Mouse (Mus musculus) forebrain, embryonic 14.5 days (tissue): ENCODE measurements around the gene Cfap77. TPM values are rescaled to one million over a fixed set of nuclear protein-coding genes. Genes with fewer than 3 reads are reported as not detected.
"Not testable (repeated sequence)": the region's sequence is repeated elsewhere in the genome, so short reads cannot be mapped to it uniquely, and the experiment has no call there.

Experiments
- ATAC-seq: fragments of 200-750 bp; cut with Nextera tagmentation; 2 replicates; pipeline ENCODE4 v1.8.0; 2017; ENCODE audit warnings: mild to moderate bottlenecking, moderate library complexity
- DNase-seq: peaks from one replicate; pipeline ENCODE4 v3.0.0-alpha.2; 2015; ENCODE audit warnings: low spot score
- H3K27ac ChIP-seq: fragments of 300-500 bp; sonication (generic); 2 replicates; pipeline ENCODE4 v1.5.1; 2014; ENCODE audit warnings: low read depth, mild to moderate bottlenecking, control low read depth, low read length, moderate library complexity
- H3K27me3 ChIP-seq: fragments of 300-500 bp; sonication (generic); replicated peaks from 2 replicates; pipeline ENCODE4 v1.6.1; 2014; ENCODE audit warnings: low read length, control low read depth, mixed read lengths; ENCODE audit not compliant: control insufficient read depth, insufficient read depth
- H3K36me3 ChIP-seq: fragments of 300-500 bp; sonication (generic); 2 replicates; pipeline ENCODE4 v1.6.1; 2014; ENCODE audit warnings: low read length, control low read depth; ENCODE audit not compliant: control insufficient read depth, insufficient read depth
- H3K4me1 ChIP-seq: fragments of 300-500 bp; sonication (generic); 2 replicates; pipeline ENCODE4 v1.6.1; 2014; ENCODE audit warnings: antibody characterized with exemption, low read length, control low read depth; ENCODE audit not compliant: control insufficient read depth, insufficient read depth
- H3K4me2 ChIP-seq: fragments of 300-500 bp; sonication (generic); 2 replicates; pipeline ENCODE4 v1.6.1; 2014; ENCODE audit warnings: mild to moderate bottlenecking, control low read depth, low read length
- H3K4me3 ChIP-seq: fragments of 300-500 bp; sonication (generic); 2 replicates; pipeline ENCODE4 v1.5.1; 2014; ENCODE audit warnings: low read depth, low read length, control low read depth
- H3K9ac ChIP-seq: fragments of 300-500 bp; sonication (generic); 2 replicates; pipeline ENCODE4 v1.6.1; 2014; ENCODE audit warnings: mild to moderate bottlenecking, low read length, control low read depth, moderate library complexity
- H3K9me3 ChIP-seq: fragments of 300-500 bp; sonication (generic); replicated peaks from 2 replicates; pipeline ENCODE4 v1.6.1; 2016; ENCODE audit warnings: low read length, control low read depth, mixed read lengths; ENCODE audit not compliant: control insufficient read depth
- WGBS: fragments of 180-500 bp; shearing (Covaris S2); extraction: QIAGEN DNeasy Blood & Tissue Kit; methylation state at CpG from one replicate; pipeline ENCODE4 v1.1.7; 2014; 5-methylcytosine and 5-hydroxymethylcytosine counted together
- polyA plus RNA-seq: library from polyadenylated mRNA; unstranded; fragments of >200 nt; fragmentation: Nextera tagmentation; extraction: Ambion mirVana; gene quantifications from 2 replicates; pipeline ENCODE4 v1.2.1, GENCODE M21; 2014

Cfap77 gene
- polyA plus RNA-seq, 1 experiment from 2014 or later: 0.11 TPM

GRCm38 (mm10) chr2:29089276-29089675 is 34.4 kb upstream of the Cfap77 start:
- ATAC-seq, H3K27ac ChIP-seq, DNase-seq, H3K9ac ChIP-seq, H3K9me3 ChIP-seq, H3K27me3 ChIP-seq, H3K4me3 ChIP-seq, H3K4me1 ChIP-seq, H3K4me2 ChIP-seq: not testable (repeated sequence)
- peaks cover 28% of the 10 kb centered on the region for H3K36me3 ChIP-seq
- 88% methylated on average over 6 of the region's 6 CpGs for WGBS

GRCm38 (mm10) chr2:29086026-29086425 is 31.2 kb upstream of the Cfap77 start:
- H3K27me3 ChIP-seq: no peaks in the 10 kb centered on the region
- H3K4me2 ChIP-seq: no peak overlapping the region
- H3K9me3 ChIP-seq: no peaks in the 10 kb centered on the region
- no peak overlapping the region for H3K27ac ChIP-seq
- H3K9ac ChIP-seq: no peak overlapping the region
- 98% methylated on average over 7 of the region's 7 CpGs for WGBS
- no peak overlapping the region for H3K4me3 ChIP-seq
- H3K36me3 ChIP-seq: peaks cover 58% of the 10 kb centered on the region
- H3K4me1 ChIP-seq: no peaks in the 10 kb centered on the region
- DNase-seq (no peak), ATAC-seq (no peak)

- ATAC-seq: no peak
- no peaks in the 10 kb centered on the region for H3K27me3 ChIP-seq
- no peak overlapping the region for H3K27ac ChIP-seq
- peaks cover 85% of the 10 kb centered on the region for H3K36me3 ChIP-seq
- no peaks in the 10 kb centered on the region for H3K9me3 ChIP-seq
- no peak overlapping the region for H3K4me2 ChIP-seq
- H3K4me3 ChIP-seq: no peak overlapping the region
- WGBS: 82% methylated on average over 3 of the region's 3 CpGs
- no peak for DNase-seq
- no peak overlapping the region for H3K9ac ChIP-seq
- H3K4me1 ChIP-seq: no peaks in the 10 kb centered on the region
Measured at GRCm38 (mm10) chr2:29081965-29082364, 27.1 kb upstream of the Cfap77 start.

- WGBS: 78% methylated on average over 2 of the region's 2 CpGs
- no peak for ATAC-seq
- no peak overlapping the region for H3K9ac ChIP-seq
- H3K4me1 ChIP-seq: no peaks in the 10 kb centered on the region
- H3K36me3 ChIP-seq: peaks cover 86% of the 10 kb centered on the region
- H3K9me3 ChIP-seq: no peaks in the 10 kb centered on the region
- DNase-seq: no peak
- H3K27ac ChIP-seq: no peak overlapping the region
- H3K4me3 ChIP-seq: no peak overlapping the region
- H3K27me3 ChIP-seq: no peaks in the 10 kb centered on the region
- no peak overlapping the region for H3K4me2 ChIP-seq
Measured at GRCm38 (mm10) chr2:29076226-29076625, 21.4 kb upstream of the Cfap77 start.

DNA sequence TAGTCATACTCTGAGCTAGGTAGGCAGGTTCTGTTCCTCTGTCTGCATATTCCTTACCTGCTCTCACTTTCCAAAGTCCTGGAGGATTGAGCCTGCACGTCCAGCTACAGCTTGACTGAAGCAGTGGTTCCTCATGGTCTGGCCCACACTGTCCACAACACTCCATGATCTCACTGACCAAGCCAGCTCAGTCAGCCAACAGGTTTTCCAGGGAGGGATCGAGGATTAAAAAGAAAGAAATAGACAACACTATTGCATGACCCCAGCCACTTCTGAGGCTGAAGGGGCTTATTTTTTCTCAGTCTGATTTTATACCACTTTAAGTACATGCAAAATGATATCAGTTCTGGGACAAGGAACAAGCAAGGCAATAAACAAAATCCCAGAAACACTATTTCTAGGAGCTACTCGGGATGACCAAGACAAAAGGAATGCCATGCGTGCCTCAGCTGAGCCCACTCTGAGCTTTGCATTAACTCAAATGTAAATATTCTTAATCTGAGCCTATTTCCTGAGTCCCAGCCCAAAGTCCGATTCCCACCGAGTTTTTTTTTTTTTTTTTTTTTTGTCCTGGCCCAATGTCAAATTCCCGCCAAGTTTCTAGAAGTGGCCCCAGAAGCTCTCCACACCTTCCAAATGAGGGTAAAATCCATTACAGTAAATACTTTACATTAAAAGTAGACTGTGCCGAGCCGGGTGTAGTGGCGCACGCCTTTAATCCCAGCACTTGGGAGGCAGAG is 20.6 kb upstream of the Cfap77 start:
- Histone ChIP-seq H3K36me3 (peaks cover 86% of the 10 kb centered on the region), H3K4me2 (no peak overlapping the region), H3K27me3 (no peaks in the 10 kb centered on the region), H3K27ac (no peak overlapping the region), H3K4me3 (no peak overlapping the region), H3K9me3 (no peaks in the 10 kb centered on the region), H3K4me1 (no peaks in the 10 kb centered on the region), H3K9ac (no peak overlapping the region)
- ATAC-seq (no peak), DNase-seq (no peak)
- WGBS: 94% methylated on average over 11 of the region's 11 CpGs

- WGBS: 93% methylated on average over 7 of the region's 7 CpGs
- no peak overlapping the region for H3K4me2 ChIP-seq
- H3K36me3 ChIP-seq: peaks cover 86% of the 10 kb centered on the region
- DNase-seq (no peak), ATAC-seq (no peak)
- no peaks in the 10 kb centered on the region for H3K4me1 ChIP-seq
- H3K27ac ChIP-seq: no peak overlapping the region
- H3K27me3 ChIP-seq: no peaks in the 10 kb centered on the region
- H3K4me3 ChIP-seq: no peak overlapping the region
- no peak overlapping the region for H3K9ac ChIP-seq
- no peaks in the 10 kb centered on the region for H3K9me3 ChIP-seq
Measured at GRCm38 (mm10) chr2:29074676-29075075, 19.8 kb upstream of the Cfap77 start.

DNA sequence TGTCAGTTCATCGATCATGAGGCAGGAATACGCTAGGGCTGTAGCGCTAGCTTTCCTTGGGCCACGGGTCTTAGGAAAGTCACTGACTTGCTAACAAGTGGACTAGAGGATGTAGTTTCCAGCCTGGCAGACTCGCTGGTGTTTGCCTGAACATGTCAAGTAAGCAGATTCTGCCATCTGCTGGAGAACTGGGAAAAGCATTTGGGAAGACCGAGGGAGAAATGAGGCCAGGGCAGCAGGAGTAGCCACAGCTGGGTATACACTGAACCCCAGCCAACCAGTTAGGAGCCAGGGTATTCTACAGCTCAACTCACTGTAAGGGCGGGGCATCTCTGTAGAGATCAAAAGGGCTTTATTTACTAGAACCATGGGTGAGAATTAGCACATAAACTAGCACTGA is 11.5 kb upstream of the Cfap77 start:
- H3K4me1 ChIP-seq: peaks cover 2% of the 10 kb centered on the region
- no peaks in the 10 kb centered on the region for H3K27me3 ChIP-seq
- 59% methylated on average over 7 of the region's 7 CpGs for WGBS
- H3K4me2 ChIP-seq: no peak overlapping the region
- H3K36me3 ChIP-seq: peaks cover 47% of the 10 kb centered on the region
- H3K4me3 ChIP-seq: no peak overlapping the region
- DNase-seq: peak; percentile 69
- no peak for ATAC-seq
- H3K9ac ChIP-seq: no peak overlapping the region
- H3K27ac ChIP-seq: no peak overlapping the region
- no peaks in the 10 kb centered on the region for H3K9me3 ChIP-seq

DNA sequence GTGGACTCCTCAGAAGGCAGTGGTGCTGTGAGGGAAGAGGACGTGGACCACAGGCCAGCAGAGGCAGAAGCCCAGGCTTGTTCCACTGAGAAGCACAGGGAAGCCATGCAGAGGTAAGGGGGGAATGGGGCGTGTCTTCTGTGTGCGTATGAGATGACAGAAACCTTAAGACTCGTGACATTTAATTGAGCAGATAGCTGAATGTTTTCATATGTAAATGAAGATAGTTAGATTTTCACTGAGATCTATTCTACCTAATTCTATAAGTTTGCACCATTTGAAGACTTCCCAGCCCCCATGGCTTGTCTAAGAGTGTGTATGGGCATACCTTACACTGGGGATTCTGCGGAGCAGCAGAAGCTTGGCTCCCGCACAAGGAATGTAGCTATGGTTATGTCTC is 10.9 kb upstream of the Cfap77 start:
- no peak for ATAC-seq

DNA sequence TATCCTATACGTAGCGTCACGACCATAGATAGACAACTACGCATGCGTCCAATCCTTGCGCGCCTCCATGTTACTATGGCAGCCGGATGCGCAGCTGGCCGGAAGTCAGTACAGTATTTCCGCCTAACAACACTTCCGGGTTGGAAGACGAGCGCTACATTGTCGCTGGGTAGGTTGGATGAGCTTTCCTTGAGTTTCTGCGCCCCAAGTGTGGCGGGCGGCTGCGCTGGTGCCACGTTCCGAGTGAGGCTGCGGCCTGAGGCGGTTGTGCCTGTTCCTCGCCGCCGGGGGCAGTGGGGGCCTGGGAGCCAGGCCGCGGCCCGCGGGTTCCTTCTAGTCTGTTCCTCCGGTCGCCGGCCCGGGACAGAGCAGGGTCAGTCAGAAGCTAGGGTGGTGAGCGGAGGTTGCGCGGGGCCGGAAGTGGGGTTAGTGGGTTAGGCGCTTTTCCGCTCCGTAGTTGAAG is 5.3 kb upstream of the Cfap77 start, which contains the start of gene Ttf1:
Gene Ttf1 (plus strand): TSS at position 128 of the 463 bp plus-strand sequence.
- no peaks in the 10 kb centered on the region for H3K9me3 ChIP-seq
- under 1% methylated on average over 41 of the region's 41 CpGs for WGBS
- H3K4me3 ChIP-seq: peak within 1 kb of the TSS; percentile 88
- peaks cover 10% of the 10 kb centered on the region for H3K4me1 ChIP-seq
- peak; percentile 98 for DNase-seq
- ATAC-seq: peak; percentile 99
- no peaks in the 10 kb centered on the region for H3K36me3 ChIP-seq
- H3K27me3 ChIP-seq: 0 out of 2 replicates have a peak, but pooled peaks cover 16% of the 10 kb centered on the region
- peak within 1 kb of the TSS; percentile 87 for H3K4me2 ChIP-seq
- peak within 1 kb of the TSS; percentile 80 for H3K9ac ChIP-seq
- H3K27ac ChIP-seq: peak within 1 kb of the TSS; percentile 87

More for the DNA sequence above, 10.9 kb upstream of the Cfap77 start:
- Histone ChIP-seq H3K36me3 (peaks cover 41% of the 10 kb centered on the region), H3K27me3 (no peaks in the 10 kb centered on the region), H3K9me3 (no peaks in the 10 kb centered on the region), H3K27ac (no peak overlapping the region), H3K4me3 (no peak overlapping the region), H3K4me1 (peaks cover 8% of the 10 kb centered on the region), H3K4me2 (no peak overlapping the region), H3K9ac (no peak overlapping the region)
- no peak for DNase-seq
- WGBS: 86% methylated on average over 6 of the region's 6 CpGs
